Mouse (Mus musculus) kidney, adult 2 months (tissue): ENCODE measurements around the gene Ikzf2.

ENCODE experiments used
- CTCF ChIP-seq: fragments of 200-500 bp; conservative IDR thresholded peaks from 2 replicates; pipeline ENCODE4 v1.5.1; 2011; ENCODE audit warnings: low read depth, mild to moderate bottlenecking, control low read depth, low read length, moderate library complexity, mixed read lengths; ENCODE audit not compliant: insufficient read depth, insufficient read length
- POLR2A ChIP-seq: fragments of 200-500 bp; IDR thresholded peaks from one replicate; pipeline ENCODE4 v1.6.1; 2011; ENCODE audit warnings: low read depth, low read length, control low read depth

GRCm38 (mm10) chr1:69643138-69643537 is 43.9 kb downstream of the Ikzf2 start:
- TF ChIP-seq CTCF (no peak), POLR2A (no peak)
